Mouse (Mus musculus) hematopoietic stem cell, adult 5-6 weeks (primary cell): ENCODE measurements around the gene Ccdc186. TPM values are rescaled to one million over a fixed set of nuclear protein-coding genes. Genes with fewer than 3 reads are reported as not detected.
"Not testable (repeated sequence)": the region's sequence is repeated elsewhere in the genome, so short reads cannot be mapped to it uniquely, and the experiment has no call there.

ENCODE experiments used
- ATAC-seq, 2 experiments: fragments of 125-278 bp in 1 of 2; replicated peaks in 1 of 2; 2 replicates each; pipeline ENCODE4 v1.8.0; 2016 to 2017; ENCODE audit warnings: inconsistent platforms in 2 of 2, mild to moderate bottlenecking in 2 of 2, moderate number of reproducible peaks in 2 of 2, low read depth in 1 of 2, moderate TSS enrichment in 1 of 2; ENCODE audit not compliant: low FRiP score in 2 of 2, poor library complexity in 2 of 2, severe bottlenecking in 2 of 2, insufficient read depth in 1 of 2, low TSS enrichment in 1 of 2
- total RNA-seq: library from RNA; stranded (forward); fragments of 172-1452, 232-1000 nt; gene quantifications from 2 replicates; pipeline ENCODE4 v1.2.3, GENCODE M21; 2017

Gene Ccdc186
- total RNA-seq, 1 experiment from 2014 or later, result 28.8 TPM

- ATAC-seq, result no peak
These were observed 13.2 kb downstream of the Ccdc186 start for GRCm38 (mm10) chr19:56808771-56809170.

- no peak for ATAC-seq
These were observed 14.9 kb downstream of the Ccdc186 start for GRCm38 (mm10) chr19:56807122-56807521.

- no peak for ATAC-seq
These were observed 16.6 kb downstream of the Ccdc186 start for GRCm38 (mm10) chr19:56805366-56805765.

GRCm38 (mm10) chr19:56802352-56802746, 19.6 kb downstream of the Ccdc186 start:
- ATAC-seq, result no peak

GRCm38 (mm10) chr19:56801656-56802351, 20.2 kb downstream of the Ccdc186 start:
- no peak; a peak in 1 of 4 replicates for ATAC-seq

GRCm38 (mm10) chr19:56800930-56801655, 20.9 kb downstream of the Ccdc186 start:
- ATAC-seq, result no peak

GRCm38 (mm10) chr19:56800226-56800625, 21.8 kb downstream of the Ccdc186 start:
- no peak for ATAC-seq

GRCm38 (mm10) chr19:56797376-56797775, 24.6 kb downstream of the Ccdc186 start:
- peak; percentile 72 to 78 for ATAC-seq

- no peak for ATAC-seq
These were observed 33.0 kb downstream of the Ccdc186 start for GRCm38 (mm10) chr19:56788952-56789351.

GRCm38 (mm10) chr19:56787911-56788310, 34.1 kb downstream of the Ccdc186 start:
- ATAC-seq, result no peak

GRCm38 (mm10) chr19:56778532-56778931, 43.5 kb downstream of the Ccdc186 start:
- not testable (repeated sequence) for ATAC-seq

GRCm38 (mm10) chr19:56776719-56777382, 45.1 kb downstream of the Ccdc186 start:
- peak; percentile 72 to 78; a peak in 2 of 4 replicates for ATAC-seq

- ATAC-seq, result no peak
These were observed 45.9 kb downstream of the Ccdc186 start for GRCm38 (mm10) chr19:56775893-56776718.

- ATAC-seq, result no peak
These were observed 46.8 kb downstream of the Ccdc186 start for GRCm38 (mm10) chr19:56774971-56775892.

GRCm38 (mm10) chr19:56774408-56774962, 47.5 kb downstream of the Ccdc186 start:
- ATAC-seq, result no peak

GRCm38 (mm10) chr19:56773393-56773971, 48.5 kb downstream of the Ccdc186 start:
- ATAC-seq, result no peak
